Mouse (Mus musculus): ENCODE measurements around the gene Cxxc4. TPM values are rescaled to one million over a fixed set of nuclear protein-coding genes. Genes with fewer than 3 reads are reported as not detected.

Gene Cxxc4
- polyA plus RNA-seq (2017; shearing (Covaris generic)): 0.06 TPM

GRCm38 (mm10) chr3:134236414-134237112 lies at the start of gene Cxxc4:
Gene Cxxc4 (plus strand): TSS chr3:134236484.

Measured in effector memory CD4-positive, alpha-beta T cell, adult 7 months (primary cell).